Mouse (Mus musculus): Measurements from ENCODE around the gene Nanos2.
A peak's percentile ranks its signal among the peaks of the same experiment; 100 is the strongest.

Gene Nanos2

DNA sequence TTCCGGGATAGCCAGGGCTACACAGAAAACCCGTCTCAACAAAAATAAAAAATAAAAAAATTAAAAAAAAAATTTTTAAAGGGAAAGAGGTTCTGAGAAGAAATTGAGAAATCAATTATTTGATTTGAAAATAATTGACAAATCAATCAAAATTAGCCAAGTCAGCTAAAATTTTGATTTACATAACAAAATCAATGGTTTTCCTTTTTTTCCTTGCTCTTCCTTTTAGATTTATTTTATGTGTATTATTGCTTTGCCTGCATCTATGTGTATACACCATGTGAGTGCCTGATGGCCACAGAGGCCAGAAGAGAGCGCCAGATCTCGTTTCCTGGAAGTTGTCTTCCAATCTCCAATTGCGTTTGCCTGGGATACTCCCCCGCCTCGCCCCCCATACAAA lies 30.7 kb downstream of the Nanos2 start:
- DNase-seq (ENCODE audit: inconsistent ontology term), result no peak

DNA sequence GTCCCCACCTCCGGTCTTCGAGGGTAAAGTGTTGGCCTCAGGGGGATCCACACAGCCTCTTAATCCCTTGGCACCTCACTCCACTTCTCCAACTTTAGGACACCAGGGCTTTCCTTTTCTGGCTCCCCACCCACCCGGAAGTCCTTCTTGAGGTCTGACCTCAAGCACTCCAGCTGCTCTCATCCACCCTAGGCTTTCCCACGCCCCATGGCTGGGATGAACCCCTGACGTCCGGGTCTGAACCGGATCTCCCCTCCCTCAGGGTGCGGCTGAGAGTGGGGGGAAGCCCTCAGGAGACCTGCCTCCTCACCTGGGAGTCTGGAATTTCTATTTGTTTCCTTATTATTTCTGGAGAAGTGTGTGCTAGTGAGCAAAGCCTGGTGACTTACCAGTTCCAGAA lies 33.8 kb downstream of the Nanos2 start:
- DNase-seq (ENCODE audit: inconsistent ontology term), result no peak

DNA sequence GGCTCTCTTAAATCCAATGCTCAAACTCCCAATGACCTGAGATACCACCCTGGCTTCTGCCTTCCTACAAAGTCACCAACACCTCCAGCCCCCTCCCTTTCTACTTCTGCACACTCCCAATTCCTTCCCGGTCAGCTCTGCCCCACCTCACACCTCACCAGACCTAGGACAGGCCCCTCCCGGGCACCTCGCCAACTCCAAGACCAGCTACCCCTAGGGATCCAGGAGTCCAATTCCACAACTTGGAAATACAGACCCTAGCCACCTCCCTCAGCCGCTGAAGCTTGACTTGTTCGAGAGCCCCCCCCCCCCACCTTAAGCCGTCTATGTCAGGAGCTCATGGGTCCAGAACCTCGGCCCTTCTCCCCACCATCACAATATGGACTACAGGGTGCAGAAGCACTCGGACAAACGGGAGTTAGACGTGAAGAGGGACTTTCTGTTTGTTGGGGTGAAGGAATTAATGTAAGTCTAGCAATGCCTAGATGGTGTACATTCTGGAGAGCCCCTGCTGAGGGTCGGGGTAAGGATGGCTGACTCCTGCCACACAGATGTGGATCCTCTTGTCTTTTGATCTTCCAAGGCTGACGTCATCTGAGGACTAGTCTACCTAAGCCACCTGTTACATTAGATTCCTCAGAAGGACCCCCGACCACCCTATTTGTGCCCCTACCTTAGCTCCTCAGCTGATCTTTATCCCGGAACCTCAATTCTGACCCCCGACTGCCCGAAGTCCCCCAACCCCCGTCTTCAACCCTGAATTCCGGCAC lies 35.2 kb downstream of the Nanos2 start:
- no peak for DNase-seq (ENCODE audit: inconsistent ontology term)

DNA sequence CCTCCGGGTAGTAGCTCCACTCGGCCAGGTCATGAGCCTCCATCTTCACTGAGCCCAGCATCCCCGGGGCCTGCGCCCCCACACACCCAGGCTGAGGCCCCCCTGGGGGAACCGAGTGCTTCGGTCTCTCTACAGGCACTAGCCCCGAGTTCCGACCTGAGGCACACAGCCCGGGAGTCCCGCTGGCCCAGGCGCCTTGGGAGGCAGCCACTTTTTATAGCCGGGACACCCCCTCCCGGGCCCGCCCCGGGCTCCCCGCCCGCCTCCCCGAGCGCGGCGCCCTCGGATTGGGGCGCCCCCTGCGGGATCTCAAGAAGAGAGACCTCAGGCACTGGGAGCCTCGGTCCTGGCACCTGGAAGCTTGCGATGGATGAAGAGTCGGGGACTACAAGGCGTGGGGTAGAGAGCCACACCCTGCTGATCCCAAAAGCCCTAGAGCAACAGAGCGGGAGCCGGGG lies 36.2 kb downstream of the Nanos2 start, which contains the start of gene Foxa3:
Gene Foxa3 (minus strand): TSS at position 182 of the 458 bp plus-strand sequence.
- DNase-seq (ENCODE audit: inconsistent ontology term), result peak; percentile 51

DNA sequence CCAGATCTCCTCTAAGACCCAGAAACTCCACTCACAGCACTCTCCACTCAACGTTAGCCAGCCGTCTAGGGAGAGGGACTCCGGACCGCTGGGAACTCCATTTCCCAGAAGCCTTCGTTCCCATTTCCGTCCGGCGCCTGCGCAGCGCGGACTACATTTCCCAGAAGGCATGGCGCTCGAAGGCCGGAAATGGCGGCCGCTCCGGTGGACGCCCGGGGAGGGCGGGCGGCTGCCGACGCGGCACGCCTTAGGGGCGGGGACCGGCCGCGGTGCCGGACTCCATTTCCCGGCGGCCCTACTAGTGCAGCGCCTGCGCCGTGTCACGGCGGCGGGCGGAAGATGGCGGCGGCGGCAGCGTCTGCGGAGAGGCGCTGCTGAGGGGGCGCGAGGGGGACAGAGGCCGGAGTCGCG lies 36.9 kb downstream of the Nanos2 start, which contains the start of gene Sympk:
Gene Sympk (plus strand): TSS at position 282 of the 411 bp plus-strand sequence.
- DNase-seq (ENCODE audit: inconsistent ontology term), result peak; percentile 97

- peak; percentile 35 for DNase-seq (ENCODE audit: inconsistent ontology term)
Observed at GRCm38 (mm10) chr7:19024581-19025255, 37.5 kb downstream of the Nanos2 start.

DNA sequence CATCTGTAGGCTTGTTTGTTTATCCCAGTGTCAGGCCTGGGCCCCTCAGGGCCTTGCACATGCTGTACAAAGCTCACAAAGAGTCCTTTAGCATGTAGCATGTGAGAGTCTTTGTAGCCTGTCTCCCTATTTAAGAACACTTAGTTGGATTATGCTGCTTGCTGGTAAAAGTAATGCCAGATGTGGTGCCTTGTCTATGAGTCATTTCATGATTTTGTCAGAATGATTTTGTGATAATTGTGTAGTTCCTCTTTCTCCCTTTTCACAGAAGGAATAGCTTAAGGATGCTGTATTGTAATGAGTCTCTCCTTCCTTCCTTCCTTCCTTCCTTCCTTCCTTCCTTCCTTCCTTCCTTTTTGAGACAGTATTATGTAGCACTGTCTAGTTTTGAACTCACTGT lies 40.9 kb downstream of the Nanos2 start:
- DNase-seq (ENCODE audit: inconsistent ontology term), result no peak

DNA sequence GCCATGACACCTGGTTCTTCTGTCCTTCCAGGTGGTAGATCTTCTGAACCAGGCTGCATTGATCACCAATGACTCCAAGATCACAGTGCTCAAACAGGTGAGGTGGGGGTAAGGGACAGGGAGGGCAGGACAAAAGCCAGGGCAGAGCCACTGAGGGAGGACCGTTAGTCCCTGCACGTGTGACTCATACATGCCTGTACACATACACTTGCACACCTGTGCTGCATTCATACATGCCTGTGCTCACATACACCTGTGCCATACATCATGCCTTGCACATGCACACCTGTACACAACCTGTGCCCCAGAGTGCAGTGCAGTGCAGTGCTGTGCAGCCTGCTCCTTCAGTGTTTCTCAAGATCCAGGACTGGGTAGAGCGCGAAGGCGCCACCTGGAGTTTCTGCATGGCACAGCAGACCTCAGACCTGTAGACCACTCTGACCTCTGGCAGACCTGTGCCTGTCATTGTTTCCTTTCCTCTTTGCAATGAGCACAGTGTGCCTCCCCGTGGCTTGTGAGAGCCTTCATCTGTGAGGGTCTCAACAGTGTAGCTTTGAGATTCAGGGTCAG lies 42.0 kb downstream of the Nanos2 start:
- peak; percentile 40 for DNase-seq (ENCODE audit: inconsistent ontology term)

DNA sequence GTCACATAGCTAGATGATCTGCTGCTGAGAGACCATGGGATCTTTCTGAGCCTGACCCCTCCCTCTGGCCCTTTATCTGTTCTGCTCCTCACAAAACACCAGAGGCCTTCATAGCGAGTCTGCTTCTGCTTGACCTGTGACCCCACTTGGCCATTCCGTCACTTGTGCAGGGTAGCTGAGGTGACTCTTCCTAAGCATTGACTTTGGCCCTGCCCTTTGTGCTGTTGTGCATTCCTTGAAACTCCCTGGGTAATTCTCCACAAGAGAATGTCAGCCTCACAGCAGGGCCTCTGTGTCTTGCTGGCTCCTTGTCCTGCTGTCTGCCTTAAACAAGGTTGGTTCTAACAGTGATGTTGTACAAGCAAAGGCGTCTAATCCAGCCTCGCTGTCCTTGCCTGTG lies 44.4 kb downstream of the Nanos2 start:
- no peak for DNase-seq (ENCODE audit: inconsistent ontology term)
